In genomic region chr19:4516288-4516687, GRCm38 (mm10) we compare ENCODE assay signal across 21 mouse cellular contexts. TPM values are rescaled to one million over a fixed set of nuclear protein-coding genes. Genes with fewer than 3 reads are reported as not detected.
DNase-seq lines count a peak whose midpoint lies in the region; ATAC-seq and TF ChIP-seq lines count a peak whose summit lies in the region.
"Had no signal": no experiment of that assay in that cellular context is flagged by ENCODE, and none has a peak within 500 bp of the region (broad histone marks: within the 10 kb centered on the region; RNA-seq: fewer than 3 reads in every experiment).

No protein-coding gene starts in this region.

- intact Hi-C loops in left cerebral cortex, adult 2 months (cut with DNase I): no loop called here

- no peak for TF ChIP-seq CTCF in left cerebral cortex, adult 2 months (IDR thresholded peaks at IDR 0.05)

- H3K27ac ChIP-seq in hindbrain, embryonic 13.5 days: peak overlapping the region; percentile 66; the same call in 1 of the 2 replicates
- no peak overlapping the region for H3K27ac ChIP-seq in hindbrain, embryonic 14.5 days
- 0 out of 2 replicates have a peak overlapping the region, but pooled peaks have one; percentile 20 for H3K27ac ChIP-seq in midbrain, embryonic 14.5 days (replicated peaks; ENCODE audit: low read depth, low read length)
- H3K27ac ChIP-seq in midbrain, embryonic 11.5 days (ENCODE audit: low read depth, low read length): no peak overlapping the region
- H3K27ac ChIP-seq in embryonic facial prominence, embryonic 12.5 days: peak overlapping the region; percentile 38
- H3K27ac ChIP-seq in neural tube, embryonic 14.5 days (ENCODE audit: low read depth, low read length): peak overlapping the region; percentile 34; the same call in 1 of the 2 replicates
- H3K27ac ChIP-seq in left cerebral cortex, adult 2 months: no peak overlapping the region
- H3K27ac ChIP-seq: intestine, embryonic 15.5 days; kidney, postnatal 0 days had no signal

- no peak overlapping the region for H3K4me2 ChIP-seq in hindbrain, embryonic 13.5 days
- no peak overlapping the region for H3K4me2 ChIP-seq in hindbrain, embryonic 14.5 days (replicated peaks)
- H3K4me2 ChIP-seq in midbrain, embryonic 14.5 days (ENCODE audit: low read length): no peak overlapping the region
- H3K4me2 ChIP-seq in midbrain, embryonic 11.5 days: no peak overlapping the region
- H3K4me2 ChIP-seq in embryonic facial prominence, embryonic 12.5 days (replicated peaks): no peak overlapping the region
- H3K4me2 ChIP-seq in neural tube, embryonic 14.5 days (ENCODE audit: low read depth, low read length): no peak overlapping the region
- H3K4me2 ChIP-seq: intestine, embryonic 15.5 days had no signal

- no peak overlapping the region for H3K4me3 ChIP-seq in hindbrain, embryonic 13.5 days
- H3K4me3 ChIP-seq in hindbrain, embryonic 14.5 days (replicated peaks; ENCODE audit: low read length): no peak overlapping the region
- H3K4me3 ChIP-seq in midbrain, embryonic 14.5 days (replicated peaks; ENCODE audit: low read depth, low read length): no peak overlapping the region
- no peak overlapping the region for H3K4me3 ChIP-seq in midbrain, embryonic 11.5 days (ENCODE audit: low read depth, low read length)
- H3K4me3 ChIP-seq in embryonic facial prominence, embryonic 12.5 days: no peak overlapping the region
- H3K4me3 ChIP-seq in neural tube, embryonic 14.5 days (ENCODE audit: low read depth, low read length): no peak overlapping the region
- no peak overlapping the region for H3K4me3 ChIP-seq in left cerebral cortex, adult 2 months
- H3K4me3 ChIP-seq: intestine, embryonic 15.5 days had no signal

- 67% methylated on average over 2 of the region's 2 CpGs for WGBS in hindbrain, embryonic 13.5 days
- WGBS in hindbrain, embryonic 14.5 days: 79% methylated on average over 2 of the region's 2 CpGs
- 73% methylated on average over 2 of the region's 2 CpGs for WGBS in midbrain, embryonic 14.5 days
- WGBS in midbrain, embryonic 11.5 days: 69% methylated on average over 2 of the region's 2 CpGs
- WGBS in embryonic facial prominence, embryonic 12.5 days: 57% methylated on average over 2 of the region's 2 CpGs
- WGBS in neural tube, embryonic 14.5 days: 68% methylated on average over 2 of the region's 2 CpGs

- ATAC-seq in hindbrain, embryonic 13.5 days (ENCODE audit: low FRiP score): no peak
- ATAC-seq in hindbrain, embryonic 14.5 days (ENCODE audit: low FRiP score): no peak
- no peak for ATAC-seq in midbrain, embryonic 14.5 days (ENCODE audit: low FRiP score, low TSS enrichment)
- ATAC-seq in midbrain, embryonic 11.5 days (ENCODE audit: low FRiP score): no peak
- no peak for ATAC-seq in embryonic facial prominence, embryonic 12.5 days (ENCODE audit: insufficient number of reproducible peaks, insufficient read depth, low FRiP score, low TSS enrichment)
- ATAC-seq in neural tube, embryonic 14.5 days (ENCODE audit: low read depth): no peak
- ATAC-seq: activated CD4-positive, CD25-positive, alpha-beta regulatory T cell, adult 4 months; intestine, embryonic 15.5 days; liver, postnatal 0 days; Patski had no signal

- H3K9ac ChIP-seq in hindbrain, embryonic 13.5 days: no peak overlapping the region
- no peak overlapping the region for H3K9ac ChIP-seq in hindbrain, embryonic 14.5 days
- no peak overlapping the region for H3K9ac ChIP-seq in midbrain, embryonic 14.5 days (replicated peaks; ENCODE audit: low read length)
- H3K9ac ChIP-seq in midbrain, embryonic 11.5 days (ENCODE audit: low read length): no peak overlapping the region
- H3K9ac ChIP-seq in embryonic facial prominence, embryonic 12.5 days: no peak overlapping the region
- no peak overlapping the region for H3K9ac ChIP-seq in neural tube, embryonic 14.5 days (replicated peaks; ENCODE audit: low read depth, low read length)
- H3K9ac ChIP-seq: intestine, embryonic 15.5 days; liver, postnatal 0 days had no signal

- H3K27me3 ChIP-seq in hindbrain, embryonic 13.5 days: peaks cover 7% of the 10 kb centered on the region; the same call in 1 of the 2 replicates
- 0 out of 2 replicates have a peak, but pooled peaks cover 3% of the 10 kb centered on the region for H3K27me3 ChIP-seq in hindbrain, embryonic 14.5 days (ENCODE audit: control insufficient read depth, insufficient read depth, low read length)
- H3K27me3 ChIP-seq in midbrain, embryonic 14.5 days (ENCODE audit: control insufficient read depth, insufficient read depth, low read length): 0 out of 2 replicates have a peak, but pooled peaks cover 4% of the 10 kb centered on the region
- no peaks in the 10 kb centered on the region for H3K27me3 ChIP-seq in midbrain, embryonic 11.5 days (ENCODE audit: control insufficient read depth, insufficient read depth, low read length)
- no peaks in the 10 kb centered on the region for H3K27me3 ChIP-seq in embryonic facial prominence, embryonic 12.5 days
- H3K27me3 ChIP-seq in neural tube, embryonic 14.5 days (ENCODE audit: control insufficient read depth, insufficient read depth, low read length): no peaks in the 10 kb centered on the region
- H3K27me3 ChIP-seq: intestine, embryonic 15.5 days; Patski had no signal

- H3K36me3 ChIP-seq in hindbrain, embryonic 13.5 days: no peaks in the 10 kb centered on the region
- no peaks in the 10 kb centered on the region for H3K36me3 ChIP-seq in hindbrain, embryonic 14.5 days (replicated peaks; ENCODE audit: control insufficient read depth, insufficient read depth)
- no peaks in the 10 kb centered on the region for H3K36me3 ChIP-seq in midbrain, embryonic 14.5 days (ENCODE audit: control insufficient read depth, insufficient read depth, low read length)
- H3K36me3 ChIP-seq in midbrain, embryonic 11.5 days (ENCODE audit: control insufficient read depth, insufficient read depth, low read length): no peaks in the 10 kb centered on the region
- H3K36me3 ChIP-seq in embryonic facial prominence, embryonic 12.5 days: no peaks in the 10 kb centered on the region
- H3K36me3 ChIP-seq in neural tube, embryonic 14.5 days (ENCODE audit: control insufficient read depth, insufficient read depth, low read length): no peaks in the 10 kb centered on the region
- H3K36me3 ChIP-seq: intestine, embryonic 15.5 days had no signal

- H3K9me3 ChIP-seq in hindbrain, embryonic 13.5 days: no peaks in the 10 kb centered on the region
- H3K9me3 ChIP-seq in hindbrain, embryonic 14.5 days (ENCODE audit: control insufficient read depth, low read length): no peaks in the 10 kb centered on the region
- H3K9me3 ChIP-seq in midbrain, embryonic 14.5 days (ENCODE audit: control insufficient read depth, low read length): no peaks in the 10 kb centered on the region
- no peaks in the 10 kb centered on the region for H3K9me3 ChIP-seq in midbrain, embryonic 11.5 days (ENCODE audit: control insufficient read depth, low read length)
- H3K9me3 ChIP-seq in embryonic facial prominence, embryonic 12.5 days: no peaks in the 10 kb centered on the region
- H3K9me3 ChIP-seq in neural tube, embryonic 14.5 days (ENCODE audit: control insufficient read depth, low read length): no peaks in the 10 kb centered on the region
- H3K9me3 ChIP-seq: intestine, embryonic 15.5 days had no signal

- DNase-seq in hindbrain, embryonic 14.5 days (ENCODE audit: low spot score): no peak
- no peak for DNase-seq in midbrain, embryonic 14.5 days
- no peak for DNase-seq in midbrain, embryonic 11.5 days (ENCODE audit: low spot score, missing footprints)
- no peak for DNase-seq in left cerebral cortex, adult 2 months (ENCODE audit: extremely low spot score in 1 of 2, low spot score in 2 of 2)
- DNase-seq: gastrocnemius, postnatal 14 days; liver; liver, postnatal 0 days; spleen, adult 18-20 months; thymus, adult 18-20 months had no signal

- peaks cover 12% of the 10 kb centered on the region for H3K4me1 ChIP-seq in hindbrain, embryonic 13.5 days (replicated peaks)
- no peaks in the 10 kb centered on the region; the same call in 1 of the 2 replicates for H3K4me1 ChIP-seq in hindbrain, embryonic 14.5 days (replicated peaks; ENCODE audit: control insufficient read depth, insufficient read depth, low read length)
- no peaks in the 10 kb centered on the region for H3K4me1 ChIP-seq in midbrain, embryonic 14.5 days (ENCODE audit: control insufficient read depth, insufficient read depth, low read length)
- no peaks in the 10 kb centered on the region for H3K4me1 ChIP-seq in midbrain, embryonic 11.5 days (ENCODE audit: control insufficient read depth, insufficient read depth, low read length)
- H3K4me1 ChIP-seq in embryonic facial prominence, embryonic 12.5 days: peaks cover 34% of the 10 kb centered on the region
- peaks cover 5% of the 10 kb centered on the region; the same call in 1 of the 2 replicates for H3K4me1 ChIP-seq in neural tube, embryonic 14.5 days (ENCODE audit: control insufficient read depth, insufficient read depth, low read length)

RNA-seq across cellular contexts. Expression of gene Pcx, which starts 6.0 kb away (rescaled TPM):
- 22.5 and 24.3 TPM in 2 replicates for polyA plus RNA-seq in hindbrain, embryonic 13.5 days (2015; fragmentation: Nextera tagmentation; extraction: Ambion mirVana)
- polyA plus RNA-seq in hindbrain, embryonic 14.5 days (2014; fragmentation: Nextera tagmentation; extraction: Ambion mirVana): 27.5 and 31.3 TPM in 2 replicates
- 18.0 and 20.5 TPM in 2 replicates for polyA plus RNA-seq in midbrain, embryonic 14.5 days (2014; fragmentation: Nextera tagmentation; extraction: Ambion mirVana)
- 13.8 and 14.0 TPM in 2 replicates for polyA plus RNA-seq in midbrain, embryonic 11.5 days (2014; fragmentation: Nextera tagmentation; extraction: Ambion mirVana)
- 30.6 and 32.1 TPM in 2 replicates for polyA plus RNA-seq in embryonic facial prominence, embryonic 12.5 days (2016; fragmentation: Nextera tagmentation; extraction: Ambion mirVana)
- 22.5 and 23.8 TPM in 2 replicates for polyA plus RNA-seq in neural tube, embryonic 14.5 days (2014; fragmentation: Nextera tagmentation; extraction: Ambion mirVana)
- total RNA-seq in left cerebral cortex, adult 2 months (2021): 10 to 100 TPM; 63.2 to 72.1 TPM

RNA-seq across cellular contexts. Expression of gene 2010003K11Rik, which starts 17.9 kb away (rescaled TPM):
- polyA plus RNA-seq in hindbrain, embryonic 13.5 days (2015; fragmentation: Nextera tagmentation; extraction: Ambion mirVana): not detected in 2 replicates
- polyA plus RNA-seq in hindbrain, embryonic 14.5 days (2014; fragmentation: Nextera tagmentation; extraction: Ambion mirVana): not detected in 2 replicates
- polyA plus RNA-seq in midbrain, embryonic 14.5 days (2014; fragmentation: Nextera tagmentation; extraction: Ambion mirVana): not detected in 2 replicates
- not detected in 2 replicates for polyA plus RNA-seq in midbrain, embryonic 11.5 days (2014; fragmentation: Nextera tagmentation; extraction: Ambion mirVana)
- polyA plus RNA-seq in embryonic facial prominence, embryonic 12.5 days (2016; fragmentation: Nextera tagmentation; extraction: Ambion mirVana): not detected in 2 replicates
- polyA plus RNA-seq in neural tube, embryonic 14.5 days (2014; fragmentation: Nextera tagmentation; extraction: Ambion mirVana): not detected in 2 replicates
- not detected for total RNA-seq in left cerebral cortex, adult 2 months (2021)
- total RNA-seq: gastrocnemius, postnatal 14 days; layer of hippocampus, adult 8-10 months had no signal
- polyA plus RNA-seq: activated CD4-positive, CD25-positive, alpha-beta regulatory T cell, adult 4 months; C2C12; frontal cortex, adult 2 months; heart, postnatal 0 days; stomach, embryonic 14.5 days had no signal

RNA-seq across cellular contexts. Expression of gene Syt12, which starts 39.0 kb away (rescaled TPM):
- polyA plus RNA-seq in hindbrain, embryonic 13.5 days (2015; fragmentation: Nextera tagmentation; extraction: Ambion mirVana): 2.9 and 3.6 TPM in 2 replicates
- polyA plus RNA-seq in hindbrain, embryonic 14.5 days (2014; fragmentation: Nextera tagmentation; extraction: Ambion mirVana): 4.1 and 5.9 TPM in 2 replicates
- 1.6 and 1.9 TPM in 2 replicates for polyA plus RNA-seq in midbrain, embryonic 14.5 days (2014; fragmentation: Nextera tagmentation; extraction: Ambion mirVana)
- polyA plus RNA-seq in midbrain, embryonic 11.5 days (2014; fragmentation: Nextera tagmentation; extraction: Ambion mirVana): 0.62 and 1.0 TPM in 2 replicates
- 2.1 and 2.3 TPM in 2 replicates for polyA plus RNA-seq in embryonic facial prominence, embryonic 12.5 days (2016; fragmentation: Nextera tagmentation; extraction: Ambion mirVana)
- polyA plus RNA-seq in neural tube, embryonic 14.5 days (2014; fragmentation: Nextera tagmentation; extraction: Ambion mirVana): 4.4 and 4.8 TPM in 2 replicates
- 10 to 100 TPM; 36.8 to 39.8 TPM for total RNA-seq in left cerebral cortex, adult 2 months (2021)

Comparison
In these comparisons a context has a peak if more than half of its experiments do, and no peak if none do; other contexts are left out.
1. H3K27ac ChIP-seq: peak in hindbrain, embryonic 13.5 days (single experiment), midbrain, embryonic 14.5 days (single experiment), embryonic facial prominence, embryonic 12.5 days (single experiment) and neural tube, embryonic 14.5 days (single experiment); none in hindbrain, embryonic 14.5 days (single experiment), midbrain, embryonic 11.5 days (single experiment) and left cerebral cortex, adult 2 months (single experiment).